Mouse (Mus musculus) brain, embryonic 14.5 days (tissue): Measurements from ENCODE around the gene Ncaph2.

Source experiments
- CTCF ChIP-seq: fragments of 200-500 bp; IDR thresholded peaks from 2 replicates; pipeline ENCODE4 v1.5.1; 2012; ENCODE audit warnings: inconsistent platforms, mild to moderate bottlenecking, moderate library complexity, borderline replicate concordance; ENCODE audit not compliant: insufficient read depth, insufficient read length; ENCODE audit errors: extremely low read depth
- POLR2A ChIP-seq: fragments of 200-500 bp; IDR thresholded peaks from 2 replicates; pipeline ENCODE4 v1.6.1; 2012; ENCODE audit warnings: mild to moderate bottlenecking, inconsistent platforms, borderline replicate concordance; ENCODE audit not compliant: poor library complexity, insufficient read depth, insufficient read length, severe bottlenecking; ENCODE audit errors: extremely low read depth

- TF ChIP-seq POLR2A: no peak
- TF ChIP-seq CTCF: no peak
Observed at GRCm38 (mm10) chr15:89334271-89334670, 21.2 kb upstream of the Ncaph2 start, which contains the start of gene Miox.
